In the genomic region with DNA sequence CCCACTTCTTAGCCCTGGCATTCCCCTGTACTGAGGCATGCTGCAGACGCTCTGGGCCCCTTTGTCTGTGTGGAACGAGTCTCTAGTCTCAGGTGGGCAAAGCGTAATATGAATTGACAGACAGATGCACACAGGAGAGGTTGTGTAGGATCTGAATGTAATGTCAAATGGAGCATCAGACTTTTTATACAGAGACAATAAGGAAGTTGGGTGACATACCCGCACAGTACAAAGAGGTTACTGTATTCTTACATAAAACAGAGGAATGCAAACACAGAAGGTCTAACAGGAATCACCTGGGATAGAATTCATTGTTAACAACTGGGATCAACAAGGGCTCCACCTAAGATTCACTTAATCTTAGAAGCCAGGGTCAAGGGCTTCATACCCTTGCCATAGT, we compare ENCODE assay signal across 5 mouse cellular contexts.
DNase-seq lines count a peak whose midpoint lies in the region; TF ChIP-seq lines count a peak whose summit lies in the region.
"Not testable (repeated sequence)": the region's sequence is repeated elsewhere in the genome, so short reads cannot be mapped to it uniquely, and the experiment has no call there.

No protein-coding gene starts in this region.

- peak; percentile 41 for DNase-seq in ES-CJ7 (ENCODE audit: low read depth, low spot score)
- peak; percentile 1 for DNase-seq in ES-E14 (ENCODE audit: low read depth, low spot score)
- peak; percentile 68 for DNase-seq in R1 (ENCODE audit: low read depth, low spot score)
- peak; percentile 62 for DNase-seq in ZHBTc4 (ENCODE audit: low read depth, low spot score)

- TF ChIP-seq POLR2A in ES-Bruce4 (IDR thresholded peaks at IDR 0.05; ENCODE audit: insufficient read depth, low read length) = not testable (repeated sequence)

- not testable (repeated sequence) for H3K27me3 ChIP-seq in ES-Bruce4 (ENCODE audit: control insufficient read depth, insufficient read depth, low read length, poor library complexity, severe bottlenecking)

- H3K27ac ChIP-seq in ES-Bruce4 (ENCODE audit: insufficient read depth, low read length) = peak overlapping the region; percentile 75
- H3K27ac ChIP-seq in ES-E14 (ENCODE audit: insufficient read depth, low read depth, low read length, poor library complexity, severe bottlenecking) = not testable (repeated sequence)

- H3K4me3 ChIP-seq in ES-Bruce4 (ENCODE audit: low read depth, low read length); ES-E14 (ENCODE audit: insufficient read depth in 1 of 2, low read depth in 1 of 2, low read length in 2 of 2, poor library complexity in 1 of 2, severe bottlenecking in 1 of 2): not testable (repeated sequence)

- TF ChIP-seq CTCF in ES-Bruce4 (IDR thresholded peaks at IDR 0.05; ENCODE audit: low read depth, low read length) = not testable (repeated sequence)

- not testable (repeated sequence) for H3K9me3 ChIP-seq in ES-Bruce4 (replicated peaks; ENCODE audit: control insufficient read depth, insufficient read depth, low read length, poor library complexity, severe bottlenecking); ES-E14 (ENCODE audit: control insufficient read depth, insufficient read depth, low read depth, low read length)

- H3K36me3 ChIP-seq in ES-Bruce4 (ENCODE audit: control insufficient read depth, insufficient read depth, low read length, poor library complexity, severe bottlenecking); ES-E14 (ENCODE audit: control insufficient read depth, insufficient read depth, low read length, poor library complexity, severe bottlenecking): not testable (repeated sequence)

- not testable (repeated sequence) for TF ChIP-seq EP300 in ES-Bruce4 (IDR thresholded peaks at IDR 0.05; ENCODE audit: insufficient read depth, low read depth, low read length)

- in situ Hi-C loops in ES-E14 (cut with MboI; ENCODE audit: low sequenced_read_pairs in 2 of 2, unreplicated experiment in 2 of 2) = not testable (repeated sequence)

- not testable (repeated sequence) for H3K9ac ChIP-seq in ES-Bruce4 (ENCODE audit: low read depth, poor library complexity, severe bottlenecking); ES-E14 (ENCODE audit: insufficient read depth, low read depth, low read length, poor library complexity, severe bottlenecking)

- not testable (repeated sequence) for H3K4me1 ChIP-seq in ES-Bruce4 (ENCODE audit: control insufficient read depth, insufficient read depth, low read length); ES-E14 (ENCODE audit: control insufficient read depth in 2 of 2, insufficient read depth in 2 of 2, low read length in 2 of 2, poor library complexity in 1 of 2)

Comparison
In these comparisons a context has a peak if more than half of its experiments do, and no peak if none do; other contexts are left out.
1. DNase-seq: peak in every context shown above with its lines; median percentile 68 in R1; 62 in ZHBTc4; 41 in ES-CJ7; 1 in ES-E14.